ENCODE assay signal across 21 mouse cellular contexts in the genomic region with DNA sequence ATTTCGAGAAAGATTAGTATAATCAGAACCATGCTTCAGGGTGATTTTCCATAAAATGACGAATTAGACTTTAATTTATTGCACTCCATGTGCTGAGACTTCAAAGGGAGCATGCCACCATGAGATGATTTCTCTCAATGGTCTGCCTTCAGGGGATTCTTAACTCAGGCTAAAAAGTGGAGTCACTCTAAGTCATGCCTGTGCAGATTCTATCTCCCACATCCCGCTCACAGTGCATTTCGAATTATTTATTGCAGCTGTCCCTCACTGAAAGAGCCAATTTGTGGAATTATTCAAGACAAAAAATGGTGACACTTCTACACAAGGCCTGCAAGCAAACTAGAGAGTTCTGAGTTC.
DNase-seq lines count a peak whose midpoint lies in the region; ATAC-seq lines count a peak whose summit lies in the region.
"Had no signal": no experiment of that assay in that cellular context is flagged by ENCODE, and none has a peak within 500 bp of the region (broad histone marks: within the 10 kb centered on the region; RNA-seq: fewer than 3 reads in every experiment).

No protein-coding gene starts in this region.

- H3K4me1 ChIP-seq in hindbrain, embryonic 13.5 days (replicated peaks): no peaks in the 10 kb centered on the region
- no peaks in the 10 kb centered on the region for H3K4me1 ChIP-seq in hindbrain, embryonic 11.5 days (replicated peaks; ENCODE audit: control insufficient read depth, insufficient read depth, low read length)
- no peaks in the 10 kb centered on the region for H3K4me1 ChIP-seq in neural tube, embryonic 13.5 days (replicated peaks)
- H3K4me1 ChIP-seq: embryonic facial prominence, embryonic 12.5 days; heart, embryonic 13.5 days; megakaryocyte, embryonic 14.5 days had no signal

- H3K9me3 ChIP-seq in hindbrain, embryonic 13.5 days: no peaks in the 10 kb centered on the region
- H3K9me3 ChIP-seq in hindbrain, embryonic 11.5 days (ENCODE audit: control insufficient read depth, low read length): no peaks in the 10 kb centered on the region
- no peaks in the 10 kb centered on the region for H3K9me3 ChIP-seq in neural tube, embryonic 13.5 days
- H3K9me3 ChIP-seq: embryonic facial prominence, embryonic 12.5 days; heart, embryonic 13.5 days; megakaryocyte, embryonic 14.5 days had no signal

- WGBS in hindbrain, embryonic 13.5 days: 60% methylated on average over 4 of the region's 4 CpGs
- 66% methylated on average over 4 of the region's 4 CpGs for WGBS in hindbrain, embryonic 11.5 days
- 40% methylated on average over 4 of the region's 4 CpGs for WGBS in neural tube, embryonic 13.5 days

- H3K36me3 ChIP-seq in hindbrain, embryonic 13.5 days: no peaks in the 10 kb centered on the region
- no peaks in the 10 kb centered on the region for H3K36me3 ChIP-seq in hindbrain, embryonic 11.5 days (ENCODE audit: control insufficient read depth, insufficient read depth, low read length)
- no peaks in the 10 kb centered on the region for H3K36me3 ChIP-seq in neural tube, embryonic 13.5 days
- H3K36me3 ChIP-seq: embryonic facial prominence, embryonic 12.5 days; heart, embryonic 13.5 days had no signal

- no peaks in the 10 kb centered on the region for H3K27me3 ChIP-seq in hindbrain, embryonic 13.5 days
- H3K27me3 ChIP-seq in hindbrain, embryonic 11.5 days (ENCODE audit: control insufficient read depth, insufficient read depth, low read length): no peaks in the 10 kb centered on the region
- H3K27me3 ChIP-seq in neural tube, embryonic 13.5 days: no peaks in the 10 kb centered on the region
- H3K27me3 ChIP-seq: embryonic facial prominence, embryonic 12.5 days; heart, embryonic 13.5 days; megakaryocyte, embryonic 14.5 days had no signal

- no peak overlapping the region for H3K9ac ChIP-seq in hindbrain, embryonic 13.5 days
- H3K9ac ChIP-seq in hindbrain, embryonic 11.5 days (ENCODE audit: low read depth, low read length): no peak overlapping the region
- no peak overlapping the region for H3K9ac ChIP-seq in neural tube, embryonic 13.5 days
- H3K9ac ChIP-seq: embryonic facial prominence, embryonic 12.5 days; heart, embryonic 13.5 days had no signal

- ATAC-seq in hindbrain, embryonic 13.5 days (ENCODE audit: low FRiP score): 0 out of 2 replicates have a peak, but pooled peaks have one; percentile 52
- ATAC-seq in hindbrain, embryonic 11.5 days (ENCODE audit: low FRiP score): no peak
- 0 out of 2 replicates have a peak, but pooled peaks have one; percentile 56 for ATAC-seq in neural tube, embryonic 13.5 days (ENCODE audit: low read depth)
- no peak for ATAC-seq in frontal cortex, adult (ENCODE audit: low TSS enrichment)

- DNase-seq in hindbrain, embryonic 11.5 days (ENCODE audit: low spot score): no peak
- DNase-seq in retina, postnatal 1 day: peak; percentile 5
- no peak for DNase-seq in retina, embryonic 14.5 days (ENCODE audit: low spot score)
- peak; percentile 33 for DNase-seq in gonadal fat pad, adult 2 months (ENCODE audit: low read depth)
- no peak for DNase-seq in lung, adult 18-20 months
- DNase-seq: cerebellum, adult 9-11 months; heart, adult 11 months; heart, postnatal 36 days; kidney, adult 8-10 months; kidney, postnatal 25 days; left cerebral cortex, postnatal 4 days; lung, adult 2 months; thymus, postnatal 4 days had no signal

- no peak overlapping the region for H3K27ac ChIP-seq in hindbrain, embryonic 13.5 days
- no peak overlapping the region for H3K27ac ChIP-seq in hindbrain, embryonic 11.5 days (ENCODE audit: low read depth, low read length)
- no peak overlapping the region for H3K27ac ChIP-seq in neural tube, embryonic 13.5 days (replicated peaks)
- H3K27ac ChIP-seq: embryonic facial prominence, embryonic 12.5 days; heart, embryonic 13.5 days; left cerebral cortex, adult 2 months had no signal

- no peak overlapping the region for H3K4me3 ChIP-seq in hindbrain, embryonic 13.5 days
- no peak overlapping the region for H3K4me3 ChIP-seq in hindbrain, embryonic 11.5 days (ENCODE audit: low read depth, low read length)
- H3K4me3 ChIP-seq in neural tube, embryonic 13.5 days: no peak overlapping the region
- H3K4me3 ChIP-seq: embryonic facial prominence, embryonic 12.5 days; heart, embryonic 13.5 days; left cerebral cortex, adult 2 months; megakaryocyte, embryonic 14.5 days had no signal

- H3K4me2 ChIP-seq in hindbrain, embryonic 13.5 days: no peak overlapping the region
- no peak overlapping the region for H3K4me2 ChIP-seq in hindbrain, embryonic 11.5 days (replicated peaks; ENCODE audit: low read depth, low read length)
- no peak overlapping the region for H3K4me2 ChIP-seq in neural tube, embryonic 13.5 days
- H3K4me2 ChIP-seq: embryonic facial prominence, embryonic 12.5 days; heart, embryonic 13.5 days; liver, embryonic 11.5 days had no signal

Comparison
In these comparisons a context has a peak if more than half of its experiments do, and no peak if none do; other contexts are left out.
1. ATAC-seq: peak in hindbrain, embryonic 13.5 days (single experiment) and neural tube, embryonic 13.5 days (single experiment); none in hindbrain, embryonic 11.5 days (single experiment) and frontal cortex, adult (single experiment).
2. DNase-seq: peak in retina, postnatal 1 day (single experiment) and gonadal fat pad, adult 2 months (single experiment); none in hindbrain, embryonic 11.5 days (single experiment), retina, embryonic 14.5 days (single experiment) and lung, adult 18-20 months (0 of 2).